Mouse (Mus musculus) adrenal gland, postnatal 14 days (tissue): ENCODE data around the gene Rpl36al. TPM values are rescaled to one million over a fixed set of nuclear protein-coding genes. Genes with fewer than 3 reads are reported as not detected.

Experiments used
- DNase-seq: peaks from one replicate; pipeline ENCODE4 v3.0.0; 2021; ENCODE audit warnings: mixed read lengths
- long read RNA-seq, 2 experiments: library from polyadenylated mRNA; stranded (forward); transcript quantifications; one replicate each; pipeline ENCODE4 v2.0.0; 2021
- total RNA-seq: library from RNA; stranded (reverse); gene quantifications from 2 replicates; pipeline ENCODE4 v1.2.3, GENCODE M21; 2021

The Rpl36al gene
- 575 and 595 TPM in 2 replicates for total RNA-seq
- long read RNA-seq, experiment 1, transcript Rpl36al-203 (2 exons, 757 nt) = minor isoform, 6 of 466 reads
- long read RNA-seq, experiment 1, transcript Rpl36al-201 (2 exons, 526 nt) = major isoform, 429 of 466 reads
- long read RNA-seq, experiment 1, transcript Rpl36al-202 (1 exons, 1,276 nt) = minor isoform, 27 of 466 reads
- long read RNA-seq, experiment 1, partial matches to known transcripts = 0 of 466 reads
- long read RNA-seq, experiment 1, other reads (novel, unspliced or antisense) = 4 of 466 reads
- long read RNA-seq, experiment 2, transcript Rpl36al-202 (1 exons, 1,276 nt) = minor isoform, 16 of 393 reads
- long read RNA-seq, experiment 2, transcript Rpl36al-201 (2 exons, 526 nt) = major isoform, 375 of 393 reads
- long read RNA-seq, experiment 2, partial matches to known transcripts = 0 of 393 reads
- long read RNA-seq, experiment 2, other reads (novel, unspliced or antisense) = 1 of 393 reads

DNA sequence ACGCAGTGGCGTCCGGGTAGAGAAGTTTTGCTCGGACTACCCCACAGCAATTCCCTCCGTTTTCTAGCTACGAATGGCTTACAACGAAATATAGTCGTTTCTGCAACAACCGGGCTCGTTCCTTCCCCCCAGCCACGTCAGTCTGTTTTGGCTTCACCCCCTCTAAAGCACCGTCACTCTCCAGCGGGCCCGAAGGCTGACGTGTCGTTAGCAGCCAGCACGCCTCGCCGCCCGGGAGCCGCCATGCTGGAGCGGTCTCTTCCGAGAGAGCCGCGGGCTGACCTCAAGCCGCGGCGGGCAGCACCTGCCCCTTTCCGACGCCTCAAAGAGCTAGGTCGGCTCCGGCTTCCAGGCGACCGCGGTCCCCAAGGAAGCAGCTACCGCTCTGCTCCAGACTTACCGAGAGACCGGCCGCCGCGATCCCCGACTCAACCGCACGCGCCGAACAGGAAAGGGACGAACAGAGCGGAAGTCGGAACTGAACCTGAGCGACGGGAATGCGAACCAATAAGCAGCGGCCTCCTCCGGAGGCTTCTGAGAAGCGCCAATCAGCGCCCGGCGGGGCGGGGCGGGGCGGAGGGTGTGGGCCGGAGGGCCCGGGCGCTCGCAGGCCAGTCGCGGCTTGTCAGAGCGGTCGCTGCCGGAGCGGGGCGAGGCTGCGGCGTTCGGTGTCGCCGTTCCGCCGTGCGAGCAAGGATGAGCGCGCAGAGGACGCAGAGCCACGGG, at the start of gene Rpl36al, which contains the start of gene Mgat2:
TSS of gene Rpl36al (minus strand) at position 501 of the 726 bp plus-strand sequence.
TSS of gene Mgat2 (plus strand) at position 575 of the 726 bp plus-strand sequence.
- DNase-seq = peak; percentile 99

DNA sequence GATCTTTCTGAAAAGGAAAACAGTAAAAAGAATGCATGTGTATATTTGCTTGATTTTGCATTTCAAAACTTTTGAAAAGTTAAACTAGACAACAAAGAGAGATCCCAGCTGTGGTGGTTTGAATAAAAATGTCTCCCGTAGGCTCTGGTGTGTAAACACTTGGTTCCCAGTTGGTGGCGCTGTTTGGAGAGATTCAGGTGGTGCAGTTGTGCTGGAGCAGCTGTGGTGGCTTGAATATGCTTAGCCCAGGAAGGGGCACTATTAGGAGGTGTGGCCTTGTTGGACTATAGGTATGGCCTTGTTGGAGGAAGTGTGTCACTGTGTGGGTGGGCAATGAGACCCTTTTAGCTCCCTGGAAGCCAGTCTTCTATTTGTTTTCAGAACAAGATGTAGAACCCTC, 45.4 kb upstream of the Rpl36al start:
- DNase-seq = peak; percentile 65

DNA sequence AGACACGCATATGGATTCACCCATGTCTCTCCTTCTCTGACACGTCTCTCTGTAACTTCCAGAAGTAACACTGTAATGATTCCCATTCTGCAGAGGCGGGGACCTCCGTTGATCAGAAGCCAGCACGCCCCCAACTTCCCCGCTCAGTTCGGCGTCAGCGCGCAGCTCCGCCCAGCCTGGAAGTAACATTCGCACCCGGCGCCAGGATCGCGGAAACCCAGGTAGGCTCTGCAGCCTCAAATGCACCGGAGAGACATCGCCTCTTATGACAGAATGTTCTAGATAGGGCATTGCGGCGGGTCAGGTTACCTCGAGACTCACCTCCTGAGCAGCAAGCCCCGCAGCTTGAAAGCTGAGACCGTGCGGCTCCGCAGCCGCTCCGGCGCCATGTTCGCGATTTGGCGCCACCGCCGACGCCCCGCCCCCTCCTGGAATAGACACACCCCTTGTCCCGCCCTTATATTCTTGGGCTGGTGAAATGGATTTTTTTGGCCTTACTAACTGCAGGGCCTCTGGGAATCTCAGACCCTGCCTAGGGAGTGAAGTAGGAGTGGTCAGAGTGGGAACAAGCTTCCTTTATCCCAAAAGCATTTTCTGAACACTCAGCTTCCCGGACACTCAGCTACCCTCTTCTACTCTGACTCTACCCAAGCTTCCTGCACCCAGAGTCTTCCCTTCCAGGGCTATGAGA, 44.0 kb upstream of the Rpl36al start, which contains the start of gene Pole2:
TSS of gene Pole2 (minus strand) at position 420 of the 691 bp plus-strand sequence.
- peak; percentile 94 for DNase-seq

DNA sequence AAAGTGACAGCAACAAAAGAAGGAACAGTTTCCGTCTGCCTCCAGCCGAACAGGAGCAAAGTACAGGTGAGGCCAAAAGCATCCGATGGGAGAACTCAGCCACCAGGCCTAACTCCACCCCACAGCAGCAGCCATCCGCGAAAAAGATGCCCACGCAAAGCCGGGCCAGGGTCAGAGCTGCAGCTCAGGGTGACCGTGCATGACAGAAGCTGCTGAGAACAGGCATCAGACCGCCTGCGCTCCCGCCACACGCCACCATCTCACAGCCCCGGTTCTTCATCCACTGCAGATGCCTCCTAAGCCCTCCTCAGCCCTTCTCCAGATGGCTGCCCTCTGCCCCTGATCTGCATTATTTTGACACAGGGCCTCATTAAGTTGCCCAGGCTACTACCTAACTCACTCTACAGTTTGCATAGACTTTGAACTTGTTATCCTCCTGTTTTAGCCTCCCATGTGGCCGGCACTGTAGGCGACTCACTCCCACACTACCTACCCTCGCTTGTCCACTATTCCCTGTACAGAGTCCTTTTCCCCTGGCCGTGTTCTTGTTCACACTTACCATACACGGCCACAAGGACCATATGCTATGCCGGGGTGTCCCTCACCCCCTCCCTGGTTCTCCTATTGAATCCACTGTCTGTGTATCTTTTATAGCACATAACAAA, 36.9 kb upstream of the Rpl36al start:
- DNase-seq = no peak

DNA sequence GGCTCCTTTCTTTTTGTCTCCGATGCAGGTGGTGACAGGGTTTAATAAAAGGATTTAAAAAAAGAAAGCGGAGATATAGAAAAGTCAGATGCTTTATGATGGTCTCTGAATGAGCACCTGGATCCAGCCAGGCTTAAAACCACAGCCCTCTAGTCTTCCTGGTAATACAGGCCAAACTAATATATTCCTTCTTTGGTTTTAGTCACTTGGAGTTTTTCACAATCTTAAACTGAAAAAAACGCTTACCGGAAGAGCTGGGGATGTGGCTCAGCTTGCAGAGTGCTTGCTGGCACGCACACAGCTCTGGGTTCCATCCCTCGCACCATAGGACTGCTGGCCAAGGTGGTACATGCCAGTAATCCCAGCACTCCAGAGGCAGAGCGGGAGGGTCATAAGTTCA, 32.7 kb upstream of the Rpl36al start:
- DNase-seq = no peak

DNA sequence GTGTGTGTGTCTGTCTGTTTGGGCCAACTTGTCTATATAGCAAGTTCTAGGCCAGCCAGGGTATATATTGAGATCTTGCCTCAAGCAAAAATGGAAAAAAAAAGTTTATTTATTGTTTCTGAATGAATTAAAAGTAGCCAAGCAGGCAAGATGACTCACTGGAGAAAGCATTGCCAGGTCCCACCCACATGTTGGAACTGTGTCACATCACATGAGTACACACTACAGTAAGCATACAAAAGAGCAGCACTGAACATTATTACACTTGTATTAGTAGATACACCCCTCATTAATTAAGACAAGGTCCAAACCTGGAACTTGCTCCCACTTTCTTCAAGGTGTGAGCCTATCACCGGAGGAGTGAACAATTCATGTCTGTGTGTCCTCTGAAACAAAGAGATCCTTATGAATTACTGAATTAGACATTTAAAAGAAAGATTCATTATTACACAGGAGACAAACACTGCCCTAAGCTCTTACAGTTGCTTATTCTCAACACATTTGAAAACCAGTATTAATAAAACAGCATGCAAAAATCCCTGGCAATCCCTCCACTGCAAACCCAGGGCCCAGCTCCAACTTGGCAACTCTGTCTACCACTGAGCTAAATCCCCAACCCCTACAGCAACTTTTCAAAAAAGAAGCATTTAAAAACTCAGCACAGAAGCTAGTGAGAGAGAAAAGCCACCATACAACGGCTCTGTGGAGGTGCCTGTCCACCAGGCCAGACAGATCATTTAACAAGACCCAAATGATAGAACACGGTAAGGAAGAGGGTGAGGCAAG, 31.3 kb upstream of the Rpl36al start:
- DNase-seq = peak; percentile 73

DNA sequence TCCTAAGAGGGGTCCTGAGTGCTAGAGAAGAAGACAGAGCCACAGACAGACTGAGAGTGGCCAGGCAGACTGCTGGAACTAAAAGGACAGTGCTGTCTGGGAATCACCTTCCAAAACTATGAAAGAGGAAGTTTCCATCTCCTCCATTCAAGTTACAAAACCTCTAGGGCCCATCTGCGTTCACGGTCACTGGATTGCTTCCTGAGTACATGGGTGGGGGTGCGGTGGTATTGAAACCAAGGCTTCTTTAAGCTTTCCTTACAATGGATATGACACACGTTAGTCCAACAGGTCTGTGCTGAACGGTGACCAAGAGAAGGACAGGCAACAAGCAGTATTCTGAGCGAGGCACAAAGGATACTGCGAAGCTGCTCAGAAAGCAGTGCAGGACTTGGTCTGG, 30.5 kb upstream of the Rpl36al start:
- DNase-seq = no peak

DNA sequence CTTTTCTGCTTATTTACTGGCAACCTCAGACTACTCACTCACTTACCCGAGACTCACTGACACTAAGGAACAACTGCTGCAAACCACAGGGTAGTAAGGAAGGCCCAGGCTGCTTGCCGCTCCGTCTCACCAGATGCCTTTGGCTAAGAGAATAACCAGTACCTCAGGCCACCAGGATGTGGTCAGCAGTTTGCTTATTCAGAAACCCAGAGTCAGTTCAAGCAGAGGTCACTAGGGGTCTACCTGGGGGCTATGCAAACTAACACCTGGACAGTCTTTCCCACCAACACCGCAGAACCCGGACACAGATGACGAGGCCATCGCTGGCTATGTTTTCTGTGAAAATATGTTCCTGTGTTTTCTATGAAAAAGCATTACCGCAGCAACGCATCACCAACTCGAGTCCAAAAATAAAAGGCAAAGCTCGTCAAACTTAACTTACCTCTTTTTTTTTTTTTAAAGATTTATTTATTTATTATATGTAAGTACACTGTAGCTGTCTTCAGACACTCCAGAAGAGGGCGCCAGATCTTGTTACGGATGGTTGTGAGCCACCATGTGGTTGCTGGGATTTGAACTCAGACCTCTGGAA, 29.4 kb upstream of the Rpl36al start:
- no peak for DNase-seq

DNA sequence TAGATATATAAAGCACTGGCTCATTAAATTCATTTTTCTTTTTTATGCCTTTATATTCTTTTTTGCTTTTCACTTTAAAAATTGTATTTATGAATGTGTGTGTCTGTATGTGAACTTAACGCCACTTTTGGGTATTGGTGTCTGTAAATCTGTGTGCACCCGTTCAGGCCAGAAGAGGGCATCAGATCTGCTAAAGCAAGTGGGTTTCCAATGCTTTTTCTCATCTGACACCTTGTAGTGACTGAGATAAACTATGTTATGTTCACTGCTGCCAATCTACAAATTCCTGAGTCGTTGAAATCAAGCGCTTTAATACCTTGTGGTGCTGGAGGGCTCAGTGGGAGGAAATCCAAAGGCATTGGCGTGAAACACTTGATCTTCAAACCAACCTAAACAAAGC, 27.2 kb upstream of the Rpl36al start:
- no peak for DNase-seq

DNA sequence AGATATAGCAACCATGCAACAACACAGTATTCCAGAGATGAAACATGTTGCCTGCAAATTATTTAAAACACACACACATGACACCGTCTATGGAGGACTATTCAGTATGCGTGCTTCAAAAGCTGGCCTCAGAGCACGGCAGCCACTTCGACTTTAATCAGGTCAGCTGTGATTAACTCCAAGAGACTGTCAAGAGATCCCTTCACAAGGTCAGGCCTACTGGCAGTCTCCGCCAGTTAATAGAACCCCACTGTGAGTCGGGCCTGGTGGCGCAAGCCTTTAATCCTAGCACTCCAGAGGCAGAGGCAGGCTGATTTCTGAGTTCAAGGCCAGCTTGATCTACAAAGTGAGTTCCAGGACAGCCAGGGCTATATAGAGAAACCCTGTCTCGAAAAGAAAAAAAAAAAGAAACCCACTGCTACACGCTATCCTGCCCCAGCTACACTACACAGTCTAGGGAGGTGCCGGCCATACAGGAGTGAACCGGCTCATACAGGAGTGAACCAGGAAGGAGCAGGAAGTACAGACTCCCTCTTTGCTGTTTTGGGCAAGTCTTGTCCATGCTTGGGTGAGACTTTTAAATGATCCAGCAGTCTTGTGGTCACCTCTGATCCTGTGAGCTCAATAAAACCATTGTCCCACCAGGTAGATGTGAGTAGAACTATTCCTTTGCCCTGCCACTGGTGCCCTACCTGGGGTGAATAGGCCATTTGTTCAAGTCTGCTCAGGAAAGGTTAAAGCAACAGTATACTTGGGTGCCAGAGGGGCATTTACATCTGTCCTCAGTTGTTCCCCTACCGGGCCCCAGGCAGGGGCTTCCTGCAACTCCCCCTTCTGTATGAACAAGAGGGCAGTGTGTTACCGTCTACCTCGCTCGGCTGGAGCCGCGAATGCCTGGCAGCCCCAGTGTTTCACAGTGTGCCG, 26.4 kb upstream of the Rpl36al start:
- peak; percentile 27 for DNase-seq

DNA sequence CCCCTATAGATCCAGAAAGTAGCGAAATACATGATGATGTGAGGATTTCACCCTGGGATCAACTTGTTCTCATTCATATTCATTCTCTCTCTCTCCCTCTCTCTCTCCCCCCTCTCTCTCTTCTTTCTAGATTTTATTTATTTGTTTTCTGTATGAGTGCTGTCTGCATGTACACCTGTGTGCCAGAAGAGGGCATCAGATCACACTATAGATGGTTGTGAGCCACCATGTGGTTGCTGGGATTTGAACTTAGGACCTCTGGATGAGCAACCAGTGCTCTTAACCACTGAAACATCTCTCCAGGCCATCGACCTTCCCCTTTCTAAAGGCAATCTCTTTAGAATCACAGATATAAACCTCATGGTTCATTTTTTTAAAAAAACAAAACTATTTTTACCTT, 24.6 kb upstream of the Rpl36al start:
- DNase-seq = no peak

DNA sequence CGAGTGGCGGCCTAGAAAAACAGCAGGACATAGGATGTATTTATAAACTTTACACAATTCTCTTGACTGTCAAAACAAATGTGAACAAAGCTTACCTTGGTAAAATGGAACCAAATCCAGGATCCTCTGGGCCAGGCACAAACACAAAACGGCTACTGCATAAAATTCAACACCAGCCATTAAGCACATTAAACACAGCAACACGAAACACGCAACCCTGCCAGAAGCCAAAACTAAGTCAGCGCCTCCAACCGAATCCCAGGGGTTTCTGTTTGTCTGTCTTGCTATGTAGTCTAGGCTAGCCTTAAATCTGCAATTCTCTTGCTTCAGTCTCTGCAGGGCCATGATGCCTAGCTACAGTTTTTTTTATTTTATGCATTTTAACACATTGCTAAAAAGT, 24.0 kb upstream of the Rpl36al start:
- DNase-seq = no peak

DNA sequence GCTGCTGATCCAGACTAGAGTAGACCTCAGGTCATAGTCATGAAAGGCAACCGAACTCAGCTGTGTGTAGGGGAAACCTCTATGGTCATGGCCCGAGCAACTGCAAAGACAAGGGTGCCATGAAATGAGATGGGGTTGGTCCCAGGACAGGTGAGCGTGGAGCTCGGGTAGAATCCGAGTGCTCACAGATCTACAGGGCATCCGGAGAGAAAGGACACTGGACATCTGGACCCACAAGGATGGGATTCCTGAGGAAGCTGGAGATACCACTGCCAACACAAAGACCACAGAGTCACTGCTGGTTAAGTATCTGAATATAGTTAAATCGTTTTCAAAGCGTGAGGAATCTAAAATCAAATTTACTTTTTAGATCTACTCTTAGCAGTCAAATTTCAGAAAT, 23.5 kb upstream of the Rpl36al start:
- DNase-seq = no peak

DNA sequence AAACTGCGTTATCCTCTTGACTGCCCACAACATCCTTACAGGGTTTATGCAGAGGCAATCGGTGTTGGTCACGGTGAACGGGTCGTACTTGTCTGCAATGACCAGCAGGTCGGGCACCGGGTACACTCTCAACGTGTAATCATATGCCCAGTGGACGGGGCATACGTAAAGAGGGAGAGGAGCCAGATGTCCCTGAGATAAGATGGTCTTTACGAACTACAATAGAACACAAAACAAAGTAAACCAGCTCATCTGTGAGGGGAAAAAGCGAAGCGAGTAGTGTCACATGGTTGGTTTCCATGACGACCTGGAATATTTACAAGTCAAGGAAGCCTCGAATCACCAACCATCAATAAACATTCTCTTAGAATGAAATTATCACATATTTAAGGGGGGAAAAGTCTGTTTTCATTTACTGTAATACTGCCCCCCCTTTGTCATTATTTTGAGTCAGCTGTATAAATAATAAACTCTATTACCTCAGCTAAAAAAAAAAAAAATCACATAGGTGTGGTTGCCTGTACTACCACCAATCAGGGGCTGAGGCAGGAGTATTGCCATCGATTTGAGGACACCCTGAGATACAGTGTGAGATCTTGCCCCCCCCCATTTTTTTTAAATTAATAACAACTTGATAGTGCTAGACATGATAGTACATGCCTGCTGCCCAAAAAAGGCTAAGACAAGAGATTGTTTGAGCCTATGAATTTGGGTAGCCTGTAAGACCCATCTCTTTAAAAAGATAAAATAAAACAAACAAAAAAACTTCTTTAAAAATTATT, 20.4 kb upstream of the Rpl36al start, which contains the start of gene Gm49384:
TSS of gene Gm49384 (minus strand) at position 216 of the 782 bp plus-strand sequence.
- no peak for DNase-seq

DNA sequence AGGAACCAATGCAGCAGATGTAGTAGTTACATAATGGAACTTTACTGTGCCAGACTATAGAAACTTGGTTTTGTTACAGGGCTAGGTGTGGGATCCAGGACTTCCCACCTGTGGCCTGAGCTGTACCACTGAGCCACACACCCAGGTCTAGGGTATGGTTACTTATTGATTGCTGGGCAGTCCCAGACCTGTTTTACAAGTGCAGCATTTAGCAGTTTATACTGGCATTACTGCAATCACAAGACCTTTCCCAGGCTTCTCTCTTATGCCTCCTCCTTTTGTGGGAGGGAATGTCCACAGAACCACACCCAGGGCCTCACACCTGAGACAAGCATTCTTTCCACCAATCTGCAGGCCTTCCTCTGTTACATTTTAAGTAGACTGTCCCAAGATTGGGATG, 15.1 kb upstream of the Rpl36al start:
- DNase-seq = no peak

DNA sequence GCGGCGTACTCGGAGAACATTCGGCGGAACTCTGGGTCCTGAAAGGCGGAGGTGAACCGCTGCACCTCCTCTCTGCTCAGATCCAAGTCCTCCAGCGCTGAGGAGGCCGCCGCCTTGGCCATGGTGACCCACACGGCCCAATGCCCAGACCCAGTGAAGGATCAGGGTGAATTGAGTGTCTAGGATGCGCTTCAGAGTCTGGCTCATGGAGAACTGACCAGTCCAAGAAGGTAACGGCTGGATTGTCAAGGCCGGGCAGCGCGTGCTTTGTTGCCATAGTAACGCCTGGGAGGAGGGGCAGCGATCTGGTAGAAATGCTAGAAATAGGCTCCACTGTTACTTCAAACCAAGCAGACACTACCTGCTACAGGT, 14.3 kb upstream of the Rpl36al start, which contains the start of gene Dnaaf2:
TSS of gene Dnaaf2 (minus strand) at position 266 of the 372 bp plus-strand sequence.
- DNase-seq = peak; percentile 91

DNA sequence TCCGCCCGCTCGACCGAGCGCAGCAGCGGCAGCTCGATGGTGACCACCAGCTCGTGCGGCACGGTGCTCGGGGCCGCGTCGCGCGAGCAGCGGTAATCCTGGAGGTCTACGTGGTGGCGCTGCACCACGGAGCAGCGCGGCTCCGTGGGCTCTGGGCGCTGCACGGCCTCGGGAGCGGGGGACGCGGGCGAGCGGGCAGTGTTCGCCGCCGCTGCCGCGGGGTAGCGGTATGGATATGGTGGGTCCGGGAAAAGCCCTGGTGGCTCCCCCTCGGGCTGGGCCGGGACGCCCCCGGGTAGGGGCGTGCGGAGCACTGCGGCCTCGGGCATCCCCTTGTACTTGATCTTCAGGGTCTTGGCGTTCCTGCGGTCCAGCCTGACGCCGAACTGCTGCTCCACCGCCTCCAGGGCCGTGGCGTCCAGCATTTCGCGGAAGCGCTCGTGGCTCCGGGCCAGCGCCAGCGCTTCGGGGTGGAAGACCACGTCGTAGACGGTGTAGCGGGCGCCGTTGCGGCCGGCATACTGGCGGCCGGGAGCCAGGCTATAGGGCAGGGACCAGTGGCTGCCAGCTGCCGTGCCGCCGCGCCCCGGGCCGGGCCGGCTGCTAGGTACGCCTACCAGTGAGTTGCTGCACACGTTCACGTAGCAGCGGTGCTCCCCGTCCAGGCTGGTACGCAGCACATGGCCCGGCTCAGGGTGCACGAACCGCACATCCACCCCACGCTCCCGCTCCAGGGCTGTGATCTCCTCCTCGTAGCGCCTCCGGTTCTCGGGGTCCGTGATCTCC, 13.7 kb upstream of the Rpl36al start:
- peak; percentile 78 for DNase-seq
